25 mouse cellular contexts compared by ENCODE assay signal in genomic region chr17:88268216-88268615, GRCm38 (mm10).
"Had no signal": no experiment of that assay in that cellular context is flagged by ENCODE, and none has a peak within 500 bp of the region (broad histone marks: within the 10 kb centered on the region; RNA-seq: fewer than 3 reads in every experiment).

No protein-coding gene starts in this region.

- ATAC-seq: intestine, embryonic 16.5 days; liver, postnatal 0 days; midbrain, embryonic 16.5 days had no signal

- H3K4me2 ChIP-seq: limb, embryonic 12.5 days; limb, embryonic 15.5 days; liver, embryonic 11.5 days; lung, embryonic 15.5 days; midbrain, embryonic 12.5 days; neural tube, embryonic 13.5 days; stomach, embryonic 15.5 days had no signal

- H3K36me3 ChIP-seq: limb, embryonic 12.5 days; limb, embryonic 15.5 days; lung, embryonic 15.5 days; midbrain, embryonic 12.5 days; neural tube, embryonic 13.5 days; stomach, embryonic 15.5 days had no signal

- H3K27me3 ChIP-seq: limb, embryonic 12.5 days; limb, embryonic 15.5 days; lung, embryonic 15.5 days; midbrain, embryonic 12.5 days; stomach, embryonic 15.5 days had no signal

- H3K27ac ChIP-seq: left cerebral cortex, adult 2 months; limb, embryonic 12.5 days; limb, embryonic 15.5 days; liver, embryonic 14.5 days; lung, embryonic 15.5 days; midbrain, embryonic 12.5 days; neural tube, embryonic 13.5 days; stomach, embryonic 15.5 days had no signal

- DNase-seq: kidney, adult 18-20 months; kidney, adult 9 months; kidney, postnatal 14 days; kidney, postnatal 4 days; layer of hippocampus, adult 9-11 months; left cerebral cortex, postnatal 4 days; liver, postnatal 0 days; lung, postnatal 14 days; lung, postnatal 4 days; retina, postnatal 1 day; right cerebral cortex, postnatal 25 days; spleen, adult 18-20 months; thymus, postnatal 4 days had no signal

- H3K9ac ChIP-seq: limb, embryonic 12.5 days; limb, embryonic 15.5 days; liver, embryonic 14.5 days; liver, postnatal 0 days; lung, embryonic 15.5 days; midbrain, embryonic 12.5 days; neural tube, embryonic 13.5 days; stomach, embryonic 15.5 days had no signal

- H3K4me3 ChIP-seq: left cerebral cortex, adult 2 months; limb, embryonic 12.5 days; limb, embryonic 15.5 days; lung, embryonic 15.5 days; midbrain, embryonic 12.5 days; myocyte; neural tube, embryonic 13.5 days; stomach, embryonic 15.5 days had no signal

- H3K9me3 ChIP-seq: limb, embryonic 15.5 days; lung, embryonic 15.5 days; stomach, embryonic 15.5 days had no signal

- H3K4me1 ChIP-seq: limb, embryonic 12.5 days; limb, embryonic 15.5 days; lung, embryonic 15.5 days; midbrain, embryonic 12.5 days; neural tube, embryonic 13.5 days; stomach, embryonic 15.5 days had no signal
